Mouse (Mus musculus) adrenal gland, postnatal 4 days (tissue): ENCODE measurements around the gene Fam71f1. TPM values are rescaled to one million over a fixed set of nuclear protein-coding genes. Genes with fewer than 3 reads are reported as not detected.
"Not testable (repeated sequence)": the region's sequence is repeated elsewhere in the genome, so short reads cannot be mapped to it uniquely, and the experiment has no call there.

Experiments used
- DNase-seq, 2 experiments: peaks; one replicate each; pipeline ENCODE4 v3.0.0; 2021 to 2022; ENCODE audit warnings: low spot score in 2 of 2, mixed read lengths in 2 of 2
- total RNA-seq, 2 experiments: library from RNA; stranded (reverse); gene quantifications; 2 replicates each; pipeline ENCODE4 v1.2.3; 2021

The Fam71f1 gene
- total RNA-seq, 2 experiments from 2014 or later = 0.22 TPM; not detected in 1

GRCm38 (mm10) chr6:29322735-29323134 is 3.8 kb downstream of the Fam71f1 start:
- no peak for DNase-seq

- DNase-seq = no peak
These were observed 8.0 kb downstream of the Fam71f1 start for GRCm38 (mm10) chr6:29326961-29327360.

GRCm38 (mm10) chr6:29329514-29329913 is 10.6 kb downstream of the Fam71f1 start:
- DNase-seq = no peak

- DNase-seq = not testable (repeated sequence)
These were observed 27.6 kb downstream of the Fam71f1 start for GRCm38 (mm10) chr6:29346512-29346911.

- no peak for DNase-seq
These were observed 28.2 kb downstream of the Fam71f1 start for GRCm38 (mm10) chr6:29347189-29347588.

- DNase-seq = peak; percentile 97 to 99
These were observed 28.9 kb downstream of the Fam71f1 start, which contains the start of gene Calu for GRCm38 (mm10) chr6:29347665-29348370. Gene Calu, plus strand, starts transcription at chr6:29348069.

GRCm38 (mm10) chr6:29348371-29348724 is 29.4 kb downstream of the Fam71f1 start:
- no peak for DNase-seq

GRCm38 (mm10) chr6:29351613-29352012 is 32.7 kb downstream of the Fam71f1 start:
- no peak for DNase-seq

GRCm38 (mm10) chr6:29352816-29353215 is 33.9 kb downstream of the Fam71f1 start:
- DNase-seq = no peak

- DNase-seq = no peak
These were observed 40.4 kb downstream of the Fam71f1 start for GRCm38 (mm10) chr6:29359386-29359785.

GRCm38 (mm10) chr6:29360211-29360610 is 41.3 kb downstream of the Fam71f1 start:
- DNase-seq = no peak

- DNase-seq = no peak
These were observed 43.5 kb downstream of the Fam71f1 start for GRCm38 (mm10) chr6:29362246-29363128.

- DNase-seq = no peak
These were observed 44.2 kb downstream of the Fam71f1 start for GRCm38 (mm10) chr6:29363129-29363515.

- no peak for DNase-seq
These were observed 46.3 kb downstream of the Fam71f1 start for GRCm38 (mm10) chr6:29365277-29365676.

- no peak for DNase-seq
These were observed 58.4 kb downstream of the Fam71f1 start for GRCm38 (mm10) chr6:29377386-29377785.

GRCm38 (mm10) chr6:29378678-29379077 is 59.7 kb downstream of the Fam71f1 start:
- DNase-seq = no peak

GRCm38 (mm10) chr6:29379954-29380353 is 61.0 kb downstream of the Fam71f1 start:
- DNase-seq = no peak

- no peak for DNase-seq
These were observed 63.5 kb downstream of the Fam71f1 start for GRCm38 (mm10) chr6:29382442-29382841.
